Mouse (Mus musculus) heart, postnatal 25 days (tissue): ENCODE data around the gene Pmvk. TPM values are rescaled to one million over a fixed set of nuclear protein-coding genes. Genes with fewer than 3 reads are reported as not detected.

Experiments
- DNase-seq: peaks from one replicate; pipeline ENCODE4 v3.0.0; 2022; ENCODE audit warnings: low spot score
- intact Hi-C: fragments of 180-260 bp; cut with DNase I; formaldehyde crosslinking; loops from one replicate; pipeline ENCODE4 v1.15.1; 2025
- total RNA-seq, 2 experiments: library from RNA; stranded (reverse); gene quantifications; 2 replicates each; pipeline ENCODE4 v1.2.3; 2021

Gene Pmvk
- total RNA-seq, 2 experiments from 2014 or later: 7.4 to 8.4 TPM

DNA sequence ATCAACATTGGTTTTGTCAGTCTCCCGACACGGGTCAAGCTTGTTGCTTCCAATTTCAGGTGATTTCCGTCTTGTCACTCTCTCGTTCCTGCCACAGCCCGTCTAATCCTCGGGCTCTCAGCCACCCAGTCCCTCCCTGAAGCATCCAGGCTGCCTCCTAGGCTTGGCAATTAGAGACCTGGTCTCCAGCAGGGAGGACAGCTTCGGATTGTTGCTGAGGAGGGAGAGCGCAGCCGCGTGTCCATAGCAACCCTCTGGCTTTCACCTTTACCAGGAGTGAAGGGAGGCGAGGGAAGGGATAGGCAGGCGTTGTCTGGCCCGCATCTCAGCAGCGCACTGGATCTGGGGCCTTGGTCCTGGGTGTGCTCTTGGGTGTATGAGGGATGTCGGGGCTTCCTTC lies 57.1 kb downstream of the Pmvk start:
- intact Hi-C loops: loop anchor here (5.0 kb wide), 1 partner anchor 261 kb away; the partner anchor contains the start of gene Ube2q1
- no peak for DNase-seq

DNA sequence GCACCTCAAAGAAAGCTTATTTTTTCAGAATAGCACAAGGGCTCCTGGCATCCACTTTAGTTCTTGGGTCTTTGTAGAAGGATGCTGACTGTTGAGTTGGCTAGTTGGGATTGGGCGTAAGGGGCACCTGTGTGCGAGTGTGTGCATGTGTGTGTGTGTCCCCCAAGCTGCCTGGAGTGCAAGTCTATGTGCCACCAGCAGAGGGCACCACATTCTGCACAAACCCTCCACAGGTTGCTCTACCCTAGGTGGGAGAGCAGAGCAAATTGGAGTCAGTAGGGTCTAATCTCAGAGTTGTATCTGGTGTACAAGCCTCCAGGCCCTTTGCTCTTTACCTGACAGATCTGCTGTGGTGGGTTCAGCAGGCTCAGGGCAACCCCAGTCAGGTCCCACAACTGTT lies 57.9 kb downstream of the Pmvk start:
- DNase-seq: no peak
- intact Hi-C loops: loop anchor here (2.0 to 5.0 kb wide), 2 partner anchors 177 to 260 kb away; partner anchors contain the start of gene Ube2q1

DNA sequence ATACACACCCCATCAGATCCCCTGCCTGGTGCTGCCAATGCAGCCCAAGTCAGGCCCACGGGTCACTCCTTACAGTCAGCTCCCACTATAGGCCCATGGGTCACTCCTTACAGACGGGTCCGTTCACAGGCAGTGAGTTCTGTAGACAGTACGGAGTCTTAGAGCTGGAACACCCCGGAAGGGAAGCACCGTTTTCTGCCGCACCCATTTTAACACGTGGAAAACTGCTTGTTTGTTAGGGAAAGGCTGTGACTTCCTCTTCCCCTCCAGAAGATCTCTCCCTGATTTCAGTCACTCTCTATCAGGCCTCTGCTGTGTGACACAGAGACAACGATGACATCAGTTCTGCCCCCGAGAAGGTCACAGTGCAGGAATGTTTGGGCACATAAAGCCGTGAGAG lies 61.1 kb downstream of the Pmvk start:
- DNase-seq: no peak
- intact Hi-C loops: no loop called here

DNA sequence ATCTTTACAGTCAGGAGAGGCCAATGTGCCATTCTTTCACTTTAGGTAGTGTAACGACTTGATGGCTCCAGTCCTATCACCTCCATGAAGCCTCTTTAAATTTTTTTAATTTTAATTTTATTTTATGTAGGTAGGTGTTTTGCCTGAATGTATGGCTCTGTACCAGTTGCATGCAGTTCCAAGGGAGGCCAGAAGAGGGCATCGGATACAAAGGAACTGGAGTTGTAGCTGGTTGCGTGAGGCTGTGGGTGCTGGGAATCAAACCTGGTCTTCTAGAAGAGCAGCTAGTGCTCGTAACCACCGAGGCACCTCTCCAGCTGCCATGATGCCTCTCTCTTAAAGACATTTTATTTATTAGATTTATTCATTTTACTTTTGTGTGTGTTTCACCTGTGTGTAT lies 62.0 kb downstream of the Pmvk start:
- DNase-seq: no peak
- intact Hi-C loops: no loop called here

Other genes starting within 250 kb of the Pmvk start
- gene Thbs3, start 239.4 kb upstream of the Pmvk start, total RNA-seq: 1 to 10 TPM; 6.1 to 7.2 TPM
- 10 to 100 TPM; 62.3 to 62.6 TPM for gene Mtx1, start 227.5 kb upstream of the Pmvk start, total RNA-seq
- under 1 TPM; 0.22 to 0.39 TPM for gene Muc1, start 225.5 kb upstream of the Pmvk start, total RNA-seq
- 10 to 100 TPM; 73.5 to 87.6 TPM for gene Krtcap2, start 208.6 kb upstream of the Pmvk start, total RNA-seq
- gene Trim46, start 208.2 kb upstream of the Pmvk start, total RNA-seq: under 1 TPM; 0.47 to 0.59 TPM
- 10 to 100 TPM; 51.7 to 53.9 TPM for gene Dpm3, start 195.2 kb upstream of the Pmvk start, total RNA-seq
- gene Slc50a1, start 184.0 kb upstream of the Pmvk start, total RNA-seq: 10 to 100 TPM; 21.0 TPM
- gene Efna1, start 173.4 kb upstream of the Pmvk start, total RNA-seq: 10 to 100 TPM; 29.4 to 33.5 TPM
- gene Efna3, start 131.6 kb upstream of the Pmvk start, total RNA-seq: under 1 TPM in 1 of 2 experiments, not detected in 1; 0.31 TPM
- under 1 TPM; 0.31 to 0.47 TPM for gene Efna4, start 116.5 kb upstream of the Pmvk start, total RNA-seq
- gene Adam15, start 104.5 kb upstream of the Pmvk start, total RNA-seq: 10 to 100 TPM; 52.7 to 68.7 TPM
- not detected for gene Dcst2, start 92.6 kb upstream of the Pmvk start, total RNA-seq
- not detected for gene Dcst1, start 89.3 kb upstream of the Pmvk start, total RNA-seq
- gene Zbtb7b, start 59.8 kb upstream of the Pmvk start, total RNA-seq: 10 to 100 TPM; 20.6 to 25.1 TPM
- gene Lenep, start 51.7 kb upstream of the Pmvk start, total RNA-seq: under 1 TPM; 0.23 to 0.59 TPM
- gene Flad1, start 42.7 kb upstream of the Pmvk start, total RNA-seq: 10 to 100 TPM; 57.5 to 60.8 TPM
- gene Cks1b, start 36.2 kb upstream of the Pmvk start, total RNA-seq: 1 to 10 TPM; 4.1 to 4.7 TPM
- 10 to 100 TPM; 35.7 to 35.8 TPM for gene Shc1, start 36.1 kb upstream of the Pmvk start, total RNA-seq
- gene Pygo2, start 24.3 kb upstream of the Pmvk start, total RNA-seq: 10 to 100 TPM; 13.5 to 18.0 TPM
- gene Pbxip1, start 17.8 kb upstream of the Pmvk start, total RNA-seq: 10 to 100 TPM; 49.2 to 56.9 TPM
- gene Kcnn3, start 65.6 kb downstream of the Pmvk start, total RNA-seq: 1 to 10 TPM; 2.3 to 2.8 TPM